Mouse (Mus musculus) adrenal gland, postnatal 25 days (tissue): ENCODE data around the gene Coro7. TPM values are rescaled to one million over a fixed set of nuclear protein-coding genes. Genes with fewer than 3 reads are reported as not detected.
"Not testable (repeated sequence)": the region's sequence is repeated elsewhere in the genome, so short reads cannot be mapped to it uniquely, and the experiment has no call there.

ENCODE experiments used
- DNase-seq: peaks from one replicate; pipeline ENCODE4 v3.0.0; 2021; ENCODE audit warnings: mixed read lengths
- long read RNA-seq: library from polyadenylated mRNA; stranded (forward); transcript quantifications from one replicate; pipeline ENCODE4 v2.0.0, GENCODE M21; 2021
- total RNA-seq: library from RNA; stranded (reverse); gene quantifications from 2 replicates; pipeline ENCODE4 v1.2.3, GENCODE M21; 2021

Coro7 gene
- total RNA-seq, result 36.2 and 39.7 TPM in 2 replicates
- long read RNA-seq, full-length matches to known transcripts, result 2 of 11 reads
- long read RNA-seq, partial matches to known transcripts, result 7 of 11 reads
- long read RNA-seq, other reads (novel, unspliced or antisense), result 2 of 11 reads

DNA sequence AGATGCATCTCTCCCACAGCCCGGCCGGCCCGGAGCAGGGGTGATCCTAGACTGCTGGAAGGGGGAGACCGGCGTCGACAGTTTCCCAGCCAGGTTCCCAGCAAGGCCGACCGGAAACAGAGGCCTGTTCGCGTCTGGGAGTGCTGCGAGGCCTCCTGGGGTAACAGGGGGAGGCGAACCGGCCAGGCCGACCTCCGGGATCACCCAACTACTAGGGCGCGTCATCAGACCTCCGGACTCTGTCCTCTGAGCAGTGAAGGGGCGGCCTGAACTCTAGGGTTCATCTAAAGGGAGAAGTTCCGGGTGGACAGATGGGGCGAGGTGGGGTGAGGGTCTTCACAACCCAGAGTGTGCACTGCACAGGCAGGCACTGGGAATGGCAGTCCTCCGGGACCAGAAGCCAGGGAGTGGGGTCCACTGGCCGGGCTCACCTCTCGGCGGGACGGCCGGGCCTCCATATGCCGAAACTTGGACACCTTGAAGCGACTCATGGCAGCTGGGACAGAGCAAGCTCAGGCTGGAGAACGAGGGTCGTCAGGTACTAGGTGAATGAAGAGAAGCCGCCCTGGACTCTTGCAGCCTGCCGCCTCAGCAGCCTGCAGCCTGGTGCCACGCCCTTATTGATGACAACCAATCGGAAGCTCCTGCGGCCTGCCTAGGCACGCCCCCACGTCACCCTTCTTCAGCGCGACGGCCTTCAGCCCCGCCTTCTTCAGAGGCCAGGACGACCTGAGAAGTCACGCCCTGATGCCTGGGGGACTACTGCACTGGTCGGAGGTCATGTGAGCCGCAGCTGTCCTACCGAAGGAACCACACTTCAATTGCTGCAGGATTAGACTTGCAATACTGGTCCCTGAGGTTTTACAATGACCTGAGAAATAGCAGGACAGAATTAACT, at the start of gene Coro7:
Coro7 (minus strand) TSS at position 657 of the 898 bp plus-strand sequence.
- peak; percentile 89 for DNase-seq

DNA sequence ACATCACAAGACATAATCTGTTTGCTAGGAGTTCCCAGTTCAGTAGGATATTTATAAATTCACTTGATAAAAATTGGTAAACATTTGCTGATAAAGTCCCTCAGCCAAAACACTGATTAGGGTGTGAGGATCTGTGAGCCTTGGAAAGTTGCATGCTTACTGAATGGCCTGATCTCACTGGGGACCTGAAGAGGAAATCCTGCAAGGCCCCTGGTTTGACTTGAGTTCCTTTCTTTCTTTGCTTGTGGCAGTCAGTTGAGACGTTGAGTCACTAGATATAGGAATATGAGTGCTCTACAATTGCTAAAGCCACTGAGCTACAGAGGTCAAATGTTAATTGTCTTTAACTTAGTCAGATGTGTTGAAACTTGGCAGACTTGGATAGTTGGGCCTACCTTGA, 48.4 kb upstream of the Coro7 start:
- DNase-seq, result no peak

DNA sequence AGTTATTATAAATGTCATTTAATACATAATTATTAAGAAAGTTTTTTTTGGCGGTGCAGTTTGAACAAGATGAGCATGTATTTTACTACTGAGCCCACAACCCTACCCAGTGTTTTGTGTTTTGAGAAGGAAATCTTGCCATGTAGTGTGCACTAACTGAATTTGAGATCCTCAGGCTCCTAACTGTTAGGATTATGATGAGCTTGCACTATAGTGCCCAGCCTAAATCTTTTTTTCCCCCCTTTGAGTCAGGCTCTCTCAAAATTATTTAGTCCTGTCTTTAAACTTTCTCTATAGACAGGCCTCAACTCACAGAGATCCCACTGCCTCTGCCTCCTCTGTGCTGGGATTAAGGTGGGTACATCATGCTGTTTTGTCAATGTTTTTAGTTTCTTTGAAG, 47.9 kb upstream of the Coro7 start:
- DNase-seq, result no peak

DNA sequence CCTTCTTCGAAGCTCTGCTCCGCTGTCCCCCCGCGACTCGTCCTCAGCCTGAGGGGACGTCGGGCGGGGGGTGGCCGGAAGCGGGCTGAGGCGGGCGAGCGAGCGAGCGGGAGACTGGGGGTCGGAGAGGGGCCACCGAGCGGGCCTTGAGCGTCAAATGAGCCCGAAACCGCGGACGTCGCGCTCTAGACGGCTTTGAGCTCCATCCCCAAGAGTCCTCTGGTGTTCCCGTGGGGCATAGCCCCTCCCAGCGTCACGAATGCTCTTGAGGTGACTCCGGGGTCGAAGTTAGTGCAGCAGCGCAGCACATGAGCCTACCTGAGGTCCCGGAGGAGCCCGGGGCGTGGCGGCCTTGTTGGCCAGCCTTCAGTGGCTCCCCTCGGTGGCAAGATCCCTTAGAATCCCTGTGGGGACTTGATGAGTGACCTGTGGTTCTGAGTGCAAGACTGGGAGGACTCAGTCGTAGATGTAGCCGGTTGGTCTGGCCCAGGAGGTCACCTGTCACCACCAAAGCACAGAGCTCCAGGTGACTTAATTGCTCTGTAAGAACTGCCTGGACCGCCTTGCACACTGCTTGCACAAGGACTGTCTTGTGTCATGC, 47.1 kb upstream of the Coro7 start:
- no peak for DNase-seq

DNA sequence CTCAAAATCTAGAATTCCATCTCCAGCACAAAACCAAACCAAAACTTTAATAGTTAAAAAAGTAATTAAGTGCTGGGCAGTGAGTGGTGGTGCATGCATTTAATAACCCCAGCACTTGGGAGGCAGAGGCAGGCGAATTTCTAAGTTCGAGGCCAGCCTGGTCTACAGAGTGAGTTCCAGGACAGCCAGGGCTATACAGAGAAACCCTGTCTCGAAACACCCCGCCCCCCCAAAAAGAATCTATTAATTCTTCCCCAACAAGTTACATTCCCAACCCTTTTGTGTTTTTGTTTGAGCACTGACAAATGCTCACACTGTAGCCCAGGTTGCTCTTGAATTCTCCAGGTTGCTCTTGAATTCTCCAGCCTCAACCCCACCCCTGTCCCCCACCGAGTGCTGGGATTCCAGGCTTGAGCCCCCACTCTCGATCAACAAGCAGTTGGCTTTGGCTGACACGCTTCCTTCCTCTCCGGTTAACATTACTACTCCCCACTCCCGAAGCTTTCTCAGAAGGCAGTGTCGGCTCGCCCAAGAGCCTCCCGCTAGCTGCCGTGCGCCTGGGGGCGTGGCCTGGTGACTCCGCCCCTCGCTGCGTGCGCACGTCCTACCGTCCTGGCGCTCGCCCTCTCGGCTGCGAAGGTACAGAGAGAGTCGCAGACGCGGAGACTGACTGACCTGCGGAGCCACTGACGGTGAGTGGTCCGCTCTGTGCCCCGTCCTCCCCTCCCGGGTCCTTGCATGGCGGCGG, 46.4 kb upstream of the Coro7 start, which contains the start of gene Hmox2:
Hmox2 (plus strand) TSS at position 582 of the 748 bp plus-strand sequence.
- peak; percentile 96 for DNase-seq

DNA sequence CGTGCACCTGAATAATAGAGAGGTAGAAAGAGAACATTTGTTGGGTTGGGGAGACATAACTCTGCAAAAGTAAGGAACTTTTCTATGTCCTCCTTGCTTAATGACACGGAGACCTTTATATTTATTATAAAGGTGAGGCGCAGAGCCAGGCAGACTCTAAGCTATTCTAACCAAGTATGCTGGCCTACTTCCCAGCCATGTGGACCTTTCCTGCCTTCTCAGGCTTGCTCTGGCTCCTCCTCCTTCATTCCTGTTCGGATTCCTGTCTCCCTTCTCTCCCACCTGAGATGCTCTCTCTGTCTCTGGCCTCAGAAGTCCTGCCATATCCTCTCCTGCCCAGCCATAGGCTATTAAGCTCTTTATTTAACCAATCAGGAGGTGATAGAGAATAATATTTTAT, 45.7 kb upstream of the Coro7 start:
- DNase-seq, result no peak

DNA sequence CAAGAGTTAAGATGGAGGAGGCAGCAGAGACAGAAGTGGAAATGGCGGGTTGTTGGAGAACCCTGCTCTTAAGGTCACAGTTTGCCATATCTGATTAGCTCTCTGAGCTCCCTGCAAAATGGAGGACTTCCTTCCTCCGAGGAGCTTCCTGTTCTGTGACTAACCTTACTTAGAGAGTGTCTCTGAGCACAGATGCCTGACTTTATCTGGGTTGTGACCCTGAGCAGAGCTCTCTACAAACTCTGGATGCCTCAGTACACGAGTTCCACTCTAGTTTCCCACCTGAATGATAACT, 43.3 kb upstream of the Coro7 start:
- DNase-seq, result no peak

DNA sequence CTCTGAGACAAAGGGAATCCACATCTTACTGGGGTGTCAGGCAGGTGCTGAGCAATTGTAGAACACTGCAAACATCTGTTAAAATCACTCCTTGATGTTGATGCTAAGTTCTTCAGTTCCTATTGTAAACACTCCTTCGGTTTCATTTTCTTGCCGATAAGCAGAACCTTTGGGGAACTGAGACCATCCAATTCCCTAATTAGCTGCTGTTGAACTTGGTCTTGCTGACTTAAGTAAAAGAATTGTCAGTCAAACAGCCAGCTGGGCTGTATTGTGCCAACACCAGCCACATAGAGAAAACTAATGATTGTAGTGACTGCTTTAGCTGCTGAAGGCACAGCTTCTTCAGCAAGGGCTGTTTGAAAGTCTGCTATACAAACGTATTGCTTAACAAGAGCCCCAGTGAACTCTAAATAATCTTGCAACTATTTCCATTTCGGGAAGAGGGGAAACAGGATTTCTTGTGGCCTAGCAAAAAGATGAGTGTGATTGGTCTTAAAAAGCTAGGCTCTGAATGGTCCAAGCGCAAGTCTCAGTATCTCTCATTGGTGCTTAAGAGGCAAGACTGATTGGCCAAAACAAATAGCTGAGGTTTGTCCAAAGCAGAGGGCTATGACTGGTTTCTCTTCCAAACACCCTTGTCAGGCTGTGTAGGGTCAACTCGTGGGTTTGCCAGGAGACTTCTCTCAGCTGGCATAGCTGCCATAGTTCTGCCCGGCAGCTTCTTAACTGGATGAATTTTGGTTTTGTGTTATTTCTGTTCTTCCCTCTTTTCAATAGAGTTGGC, 42.7 kb upstream of the Coro7 start:
- no peak for DNase-seq

DNA sequence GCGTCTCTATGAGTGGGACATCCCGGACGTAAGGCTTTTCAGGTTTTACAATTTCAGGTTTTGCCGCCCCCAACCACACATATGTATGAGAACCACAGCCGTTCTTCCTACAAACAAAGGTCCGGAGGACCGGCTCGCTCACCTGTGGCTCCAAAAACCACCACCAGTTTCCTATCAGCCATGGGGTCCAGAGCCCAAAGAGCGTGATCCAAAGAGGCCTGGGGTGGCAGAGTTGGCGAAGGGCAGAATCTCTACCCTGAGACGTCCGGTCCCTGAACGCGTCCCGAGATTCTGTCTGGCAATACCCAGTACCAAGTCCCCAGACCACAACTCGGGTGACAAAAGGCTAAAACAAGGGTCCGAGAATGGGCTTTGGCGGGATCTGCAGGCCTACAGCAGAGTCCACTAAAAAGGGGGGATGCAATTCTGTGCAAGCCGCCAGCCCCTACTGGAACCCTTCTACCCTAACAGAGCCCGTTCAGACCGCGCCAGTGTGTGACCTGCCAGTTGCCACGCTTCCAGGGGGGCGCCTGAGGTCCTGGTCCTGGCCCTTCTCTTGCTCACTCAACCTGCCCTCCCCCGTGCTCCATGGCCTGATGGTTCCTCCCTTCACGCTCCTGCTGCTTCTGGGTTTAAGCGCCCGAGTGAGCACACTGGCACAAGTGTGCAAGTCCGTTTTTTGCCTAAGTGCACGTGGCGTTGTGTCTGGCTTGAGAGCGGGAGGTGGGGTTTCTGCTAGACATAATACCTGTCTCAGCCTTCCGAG, 39.4 kb upstream of the Coro7 start, which contains the start of gene Nmral1:
Nmral1 (minus strand) TSS at position 604 of the 766 bp plus-strand sequence.
- peak; percentile 58 for DNase-seq

DNA sequence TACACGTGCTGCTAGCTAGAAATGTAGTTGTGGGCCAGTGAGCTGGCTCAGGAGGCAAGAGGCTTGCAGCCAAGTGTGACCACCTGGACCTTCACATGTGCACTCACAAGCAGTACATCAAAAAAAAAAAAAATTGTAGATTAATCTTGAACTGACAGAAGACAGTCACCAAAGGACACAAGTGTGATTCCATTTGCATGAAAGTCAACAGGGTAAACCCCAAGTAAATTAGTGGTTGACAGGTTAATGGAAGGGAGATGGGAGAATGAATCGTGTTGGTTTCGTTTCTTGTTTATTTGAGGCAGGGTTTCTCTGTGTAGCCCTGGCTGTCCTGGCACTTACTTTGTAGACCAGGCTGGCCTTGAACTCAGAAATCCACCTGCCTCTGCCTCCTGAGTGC, 38.3 kb upstream of the Coro7 start:
- DNase-seq, result no peak

DNA sequence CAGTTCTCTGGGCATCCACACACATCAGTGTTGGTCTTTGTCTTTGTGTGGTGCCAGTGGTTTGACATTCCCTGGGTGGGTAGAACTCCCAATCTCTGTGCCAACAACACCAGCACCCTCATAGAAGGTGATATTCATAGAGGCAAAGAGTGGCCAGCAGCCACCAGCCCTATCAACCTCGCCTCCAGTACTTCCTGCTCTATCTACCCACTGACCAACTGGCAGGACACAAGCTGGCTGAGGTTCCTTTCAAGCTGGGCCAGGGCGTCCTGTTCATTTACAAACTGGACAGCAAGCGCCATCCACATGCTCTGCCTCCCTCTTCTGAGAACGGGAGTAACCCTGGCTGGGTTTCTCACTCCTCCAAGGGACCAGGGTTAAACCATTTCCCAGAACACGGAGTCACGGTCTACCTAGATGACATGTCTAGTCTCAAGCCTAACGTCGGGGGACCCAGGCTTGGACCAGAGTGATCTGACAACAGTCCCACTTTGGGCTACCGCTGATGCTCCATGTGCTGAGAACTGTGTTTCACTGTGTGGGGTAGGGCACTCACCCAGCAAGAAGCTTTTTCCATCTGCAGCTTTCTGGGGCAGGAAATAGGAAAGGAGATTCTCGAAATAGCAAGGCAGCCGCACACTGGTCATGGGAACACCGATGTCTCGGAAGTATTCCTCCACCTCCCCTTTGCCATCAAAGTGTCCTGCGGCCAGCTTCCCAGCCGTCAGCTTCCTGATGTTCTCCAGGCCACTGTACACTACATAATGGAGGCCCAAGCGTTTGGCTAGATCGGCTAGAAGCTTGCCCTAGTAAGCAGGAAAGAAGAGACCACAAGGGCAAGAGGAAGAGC, 34.5 kb upstream of the Coro7 start:
- no peak for DNase-seq

DNA sequence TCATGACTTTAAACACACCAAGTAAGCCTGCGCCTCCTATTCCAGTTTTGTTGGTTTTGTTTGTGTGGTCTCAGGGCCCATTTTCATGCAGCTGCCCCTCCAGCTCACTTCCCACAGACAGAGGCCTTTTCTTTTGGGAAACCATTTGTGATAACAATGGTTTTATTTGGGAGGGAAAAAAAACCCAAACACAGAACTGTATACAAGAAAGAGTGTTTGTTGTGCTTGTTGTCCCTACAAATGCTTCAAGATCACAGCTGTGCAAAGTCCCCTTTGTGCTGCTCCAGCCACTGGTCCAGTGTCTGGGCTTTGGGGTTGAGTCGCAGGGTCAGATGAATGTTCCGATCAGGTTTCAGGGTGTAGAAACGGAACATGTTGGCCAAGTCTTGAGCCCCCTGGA, 31.6 kb upstream of the Coro7 start:
- no peak for DNase-seq

DNA sequence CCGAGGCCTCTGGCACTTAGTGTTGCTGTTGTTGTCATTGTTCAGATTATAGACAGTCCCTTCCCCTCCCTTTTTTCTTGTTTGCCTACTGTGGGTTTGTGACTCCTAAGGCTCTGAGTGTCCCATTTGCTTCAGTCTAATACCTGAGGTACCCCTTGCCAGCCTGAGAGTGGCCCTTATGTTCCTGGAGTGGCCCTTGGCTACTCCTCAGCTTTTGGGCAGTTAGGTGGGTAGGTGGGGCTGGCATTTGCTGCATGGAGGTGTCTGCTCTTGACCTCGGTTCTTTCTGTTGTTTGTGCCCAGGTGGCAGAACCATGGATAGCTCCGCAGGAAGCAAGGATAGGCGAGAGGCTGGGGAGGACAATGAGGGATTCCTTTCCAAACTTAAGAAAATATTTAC, 26.0 kb upstream of the Coro7 start:
- DNase-seq, result no peak

DNA sequence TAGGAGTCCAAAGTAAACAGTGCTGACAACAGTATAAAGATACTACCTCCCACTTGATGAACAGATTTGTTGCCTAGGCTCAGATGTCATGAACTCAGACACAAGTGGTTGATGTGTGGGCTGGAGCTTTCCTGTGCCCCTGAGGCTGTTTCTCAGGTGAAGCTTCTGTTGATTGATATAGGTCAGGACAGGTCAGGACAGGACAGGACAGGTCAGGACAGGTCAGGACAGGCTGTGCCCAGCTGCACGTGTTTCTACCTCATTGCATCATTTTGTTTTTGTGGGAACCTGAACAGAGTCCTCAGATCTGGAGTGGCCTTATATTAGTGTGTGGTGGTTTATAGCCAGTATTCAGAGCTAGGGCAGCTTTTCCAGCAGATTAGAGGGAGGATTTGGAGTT, 23.1 kb upstream of the Coro7 start:
- no peak for DNase-seq

DNA sequence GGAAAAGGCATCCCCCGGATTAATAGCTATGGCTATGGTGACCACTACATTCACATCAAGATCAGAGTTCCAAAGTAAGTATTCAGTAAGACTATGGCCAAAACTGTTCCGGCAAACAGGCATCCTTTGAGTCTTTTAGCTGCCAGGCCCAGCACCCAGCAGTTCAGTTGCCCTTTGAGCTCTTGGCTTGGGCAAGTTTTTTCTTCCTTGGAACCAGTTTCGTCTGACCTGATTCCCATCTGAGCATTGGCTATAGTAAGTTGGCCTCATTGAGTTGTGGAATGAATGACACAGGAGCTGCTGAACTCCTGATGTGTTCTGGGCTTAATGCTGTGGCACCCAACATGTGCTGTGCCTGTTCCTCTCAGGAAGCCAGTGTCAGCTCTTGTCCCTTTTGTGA, 21.6 kb upstream of the Coro7 start:
- no peak for DNase-seq

DNA sequence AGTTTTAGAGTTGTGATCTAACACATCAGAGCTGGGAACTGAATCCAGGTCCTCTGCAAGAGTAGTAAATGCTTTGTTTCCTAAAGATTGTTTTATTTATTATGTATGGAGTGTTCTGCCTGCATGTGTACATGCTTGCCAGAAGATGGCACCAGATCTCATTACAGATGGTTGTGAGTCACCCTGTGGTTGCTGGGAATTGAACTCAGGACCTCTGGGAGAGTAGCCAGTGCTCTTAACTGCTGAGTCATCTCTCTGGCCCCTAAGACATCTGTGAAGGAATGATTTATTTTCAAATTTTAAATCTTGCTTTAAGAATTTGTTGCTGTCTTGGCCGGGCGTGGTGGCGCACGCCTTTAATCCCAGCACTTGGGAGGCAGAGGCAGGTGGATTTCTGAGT, 9.8 kb upstream of the Coro7 start:
- not testable (repeated sequence) for DNase-seq

DNA sequence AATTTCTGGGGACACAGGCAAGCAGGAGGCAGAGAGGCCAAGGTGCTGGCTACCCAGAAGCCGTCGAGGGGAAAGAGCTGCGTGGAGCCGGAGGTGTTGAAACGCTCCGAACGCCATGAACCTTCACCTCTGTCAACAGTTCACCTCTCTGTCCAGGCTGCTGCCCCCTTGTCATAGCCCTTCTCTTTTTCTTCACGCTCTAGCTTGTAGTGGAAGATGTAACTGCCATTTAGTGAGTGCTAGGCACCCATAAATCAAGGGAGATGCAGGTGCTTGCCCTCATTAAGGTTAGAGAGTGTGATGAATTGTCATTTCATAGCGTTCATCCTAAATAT, 4.8 kb upstream of the Coro7 start:
- no peak for DNase-seq

DNA sequence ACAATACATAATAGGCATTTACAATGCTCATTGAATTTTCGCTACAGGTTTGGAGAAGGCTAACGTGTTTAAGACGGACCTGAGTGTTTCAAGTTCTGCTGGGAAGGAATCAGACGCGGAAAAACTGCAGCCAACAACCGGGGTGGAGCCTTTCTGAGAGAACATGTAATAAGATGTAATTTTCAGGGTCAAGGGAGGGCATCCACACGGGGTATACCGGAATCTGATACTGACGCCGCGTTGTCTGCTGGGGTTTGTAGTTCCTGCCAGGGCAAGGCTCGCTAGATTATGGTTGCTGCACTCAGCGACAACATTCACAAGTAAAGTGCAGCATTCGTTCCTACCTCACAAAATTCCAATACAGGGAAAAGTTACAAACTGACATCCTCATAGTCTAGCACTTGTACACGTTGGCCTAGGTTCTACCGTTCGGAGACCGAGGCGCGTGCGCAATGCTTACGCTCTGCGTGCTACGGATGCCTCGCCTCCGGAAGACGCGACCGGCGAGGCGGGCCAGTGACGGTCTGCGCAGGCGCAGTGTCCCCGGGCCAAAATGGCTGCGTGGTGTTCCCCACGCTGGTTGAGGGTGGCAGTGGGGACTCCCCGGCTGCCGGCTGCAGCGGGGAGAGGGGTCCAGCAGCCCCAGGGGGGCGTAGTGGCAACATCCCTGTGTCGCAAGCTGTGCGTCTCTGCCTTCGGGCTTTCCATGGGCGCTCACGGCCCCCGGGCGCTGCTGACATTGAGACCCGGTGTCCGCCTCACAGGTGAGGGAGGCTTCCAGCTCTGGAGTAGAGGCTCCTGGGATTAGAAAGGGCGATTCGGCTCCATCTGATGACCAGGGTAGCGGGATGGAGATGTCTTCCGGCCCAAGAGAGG, 4.2 kb upstream of the Coro7 start:
- peak; percentile 99 for DNase-seq

DNA sequence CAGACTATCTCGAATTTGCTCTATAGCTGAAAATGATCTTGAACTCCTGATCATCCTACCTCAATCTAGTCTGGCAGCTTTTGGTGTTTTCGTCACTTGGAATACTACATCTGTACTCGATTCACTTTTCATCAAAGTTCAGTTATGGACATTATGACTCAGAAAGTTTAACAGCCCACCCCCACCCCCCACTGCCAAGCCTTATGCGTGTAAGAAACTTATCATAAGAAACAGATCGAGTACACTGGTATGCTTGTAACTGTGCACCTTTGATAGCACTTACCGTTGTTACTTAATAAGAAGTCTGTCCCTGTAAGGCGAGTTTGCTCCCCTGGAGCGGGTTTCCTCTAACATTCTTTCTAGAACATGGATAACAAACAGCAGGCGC, 3.6 kb upstream of the Coro7 start:
- DNase-seq, result no peak
